Mouse (Mus musculus): ENCODE data around the gene Themis.

GRCm38 (mm10) chr10:28890886-28891285 is 222.7 kb downstream of the Themis start:
- TF ChIP-seq CTCF (IDR thresholded peaks at IDR 0.05; ENCODE audit: insufficient read depth, low read length) (no peak), POLR2A (IDR thresholded peaks at IDR 0.05; ENCODE audit: borderline replicate concordance, extremely low read depth, low read depth, low read length) (no peak)

All from lung, adult 2 months (tissue).